Mouse (Mus musculus) skeletal muscle tissue, postnatal 0 days (tissue): Measurements from ENCODE around the gene Vmn1r121. TPM values are rescaled to one million over a fixed set of nuclear protein-coding genes. Genes with fewer than 3 reads are reported as not detected.

Experiments
- polyA plus RNA-seq: library from polyadenylated mRNA; unstranded; fragments of >200 nt; fragmentation: Nextera tagmentation; extraction: Ambion mirVana; gene quantifications from 2 replicates; pipeline ENCODE4 v1.2.1, GENCODE M21; 2015

Vmn1r121 gene
- polyA plus RNA-seq = not detected in 2 replicates

DNA sequence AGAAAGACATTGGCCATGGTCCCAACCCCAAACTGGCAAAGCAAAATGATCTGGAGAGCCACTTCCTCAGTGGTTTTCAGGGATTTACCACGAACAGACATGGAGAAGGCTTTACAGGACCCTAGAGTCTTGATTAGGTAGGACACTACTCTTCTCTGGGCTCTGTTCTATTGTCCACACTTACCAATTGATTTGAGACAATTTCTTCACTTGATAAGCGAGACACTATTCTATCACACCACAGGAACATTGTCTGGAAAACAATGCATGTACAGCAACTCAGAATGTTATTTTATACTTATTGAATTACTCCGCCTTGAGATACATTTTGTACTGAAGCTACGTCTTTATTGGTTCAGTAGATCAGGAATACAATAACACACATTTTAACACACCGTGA, at the start of gene Vmn1r121:
Gene Vmn1r121 (minus strand): TSS at position 101 of the 400 bp plus-strand sequence.

DNA sequence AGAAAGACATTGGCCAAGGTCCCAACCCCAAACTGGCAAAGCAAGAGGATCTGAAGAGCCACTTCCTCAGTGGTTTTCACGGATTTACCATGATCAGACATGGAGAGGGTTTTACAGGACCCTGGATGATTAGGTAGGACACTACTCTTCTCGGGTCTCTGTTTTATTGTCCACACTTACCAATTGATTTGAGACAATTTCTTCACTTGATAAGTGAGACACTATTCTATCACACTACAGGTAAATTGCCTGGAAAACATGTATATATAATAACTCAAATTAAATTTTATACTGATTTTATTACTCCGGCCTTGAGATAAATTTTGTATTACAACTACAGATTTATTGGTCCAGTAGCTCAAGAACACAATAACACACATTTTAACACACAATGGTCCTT, 35.7 kb upstream of the Vmn1r121 start, which contains the start of gene Vmn1r122:
Gene Vmn1r122 (minus strand): TSS at position 101 of the 400 bp plus-strand sequence.

DNA sequence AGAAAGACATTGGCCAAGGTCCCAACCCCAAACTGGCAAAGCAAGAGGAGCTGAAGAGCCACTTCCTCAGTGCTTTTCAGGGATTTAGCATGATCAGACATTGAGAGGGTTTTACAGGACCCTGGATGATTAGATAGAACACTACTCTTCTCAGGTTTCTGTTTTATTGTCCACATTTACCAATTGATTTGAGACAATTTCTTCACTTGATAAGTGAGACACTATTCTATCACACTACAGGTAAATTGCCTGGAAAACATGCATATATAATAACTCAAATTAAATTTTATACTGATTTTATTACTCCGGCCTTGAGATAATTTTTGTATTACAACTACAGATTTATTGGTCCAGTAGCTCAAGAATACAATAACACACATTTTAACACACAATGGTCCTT, 44.6 kb downstream of the Vmn1r121 start, which contains the start of gene Vmn1r120:
Gene Vmn1r120 (minus strand): TSS at position 101 of the 400 bp plus-strand sequence.

Other genes starting within 250 kb of the Vmn1r121 start
- gene Vmn1r116, start 226.3 kb downstream of the Vmn1r121 start, polyA plus RNA-seq = not detected in 2 replicates
- not detected in 2 replicates for gene Vmn1r117, start 214.4 kb downstream of the Vmn1r121 start, polyA plus RNA-seq
- gene Vmn1r118, start 186.2 kb downstream of the Vmn1r121 start, polyA plus RNA-seq = not detected in 2 replicates
- not detected in 2 replicates for gene Vmn1r119, start 86.1 kb downstream of the Vmn1r121 start, polyA plus RNA-seq
- gene Vmn1r120, start 44.7 kb downstream of the Vmn1r121 start, polyA plus RNA-seq = not detected in 2 replicates
- not detected in 2 replicates for gene Vmn1r122, start 35.6 kb upstream of the Vmn1r121 start, polyA plus RNA-seq
- not detected in 2 replicates for gene Vmn1r123, start 63.7 kb upstream of the Vmn1r121 start, polyA plus RNA-seq
- gene Gm5157, start 91.9 kb upstream of the Vmn1r121 start, polyA plus RNA-seq = not detected in 2 replicates
- gene Vmn1r124, start 162.1 kb upstream of the Vmn1r121 start, polyA plus RNA-seq = not detected in 2 replicates
- not detected in 2 replicates for gene Vmn1r125, start 173.7 kb upstream of the Vmn1r121 start, polyA plus RNA-seq
- not detected in 2 replicates for gene Vmn1r126, start 203.0 kb upstream of the Vmn1r121 start, polyA plus RNA-seq
- gene Vmn1r127, start 221.3 kb upstream of the Vmn1r121 start, polyA plus RNA-seq = not detected in 2 replicates